Mouse (Mus musculus): Measurements from ENCODE around the gene Fcgrt.

Fcgrt gene

GRCm38 (mm10) chr7:45053931-45054510 lies 49.6 kb downstream of the Fcgrt start:
- DNase-seq, result peak; percentile 97 to 99

- DNase-seq, result peak; percentile 70 to 81
These were observed 50.3 kb downstream of the Fcgrt start for GRCm38 (mm10) chr7:45053117-45053930.

GRCm38 (mm10) chr7:45052862-45053116 lies 50.9 kb downstream of the Fcgrt start, which contains the start of gene Prr12:
Prr12 (minus strand) TSS chr7:45052881.
- DNase-seq, result no peak

GRCm38 (mm10) chr7:45052181-45052861 lies 51.3 kb downstream of the Fcgrt start:
- DNase-seq, result peak; percentile 42 to 59

- DNase-seq, result no peak
These were observed 52.1 kb downstream of the Fcgrt start for GRCm38 (mm10) chr7:45051601-45051974.

GRCm38 (mm10) chr7:45050945-45051600 lies 52.6 kb downstream of the Fcgrt start:
- peak in 1 of 2 experiments; percentile 44 for DNase-seq

GRCm38 (mm10) chr7:45048923-45049657 lies 54.6 kb downstream of the Fcgrt start:
- no peak for DNase-seq

GRCm38 (mm10) chr7:45048001-45048890 lies 55.4 kb downstream of the Fcgrt start:
- DNase-seq, result no peak

- no peak for DNase-seq
These were observed 56.2 kb downstream of the Fcgrt start for GRCm38 (mm10) chr7:45047491-45047890.

- no peak for DNase-seq
These were observed 56.7 kb downstream of the Fcgrt start for GRCm38 (mm10) chr7:45046853-45047350.

- DNase-seq, result no peak
These were observed 57.9 kb downstream of the Fcgrt start for GRCm38 (mm10) chr7:45045741-45046140.

- no peak for DNase-seq
These were observed 60.3 kb downstream of the Fcgrt start for GRCm38 (mm10) chr7:45043307-45043706.

All from thymus, adult 18-20 months (tissue).